20 mouse cellular contexts compared by ENCODE assay signal in the genomic region with DNA sequence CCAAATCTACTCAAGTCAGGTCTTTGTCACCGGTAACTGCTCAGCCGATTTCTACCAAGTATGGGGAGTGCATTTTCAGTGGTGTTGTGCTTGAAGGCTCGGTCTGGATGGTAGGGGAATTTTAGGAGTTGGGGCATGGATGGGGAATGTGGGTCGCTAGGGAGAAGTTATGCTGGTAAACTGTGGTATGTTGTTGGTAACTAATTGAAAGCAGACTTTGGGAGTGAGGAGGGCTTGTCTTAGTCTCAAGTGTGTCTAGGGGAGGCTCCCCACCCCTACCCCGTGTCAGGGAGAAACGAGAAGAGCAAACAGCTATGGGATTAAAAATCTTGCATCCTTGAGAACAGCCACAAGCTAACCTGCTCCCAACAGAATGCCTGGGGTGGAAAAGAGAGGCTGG.
DNase-seq lines count a peak whose midpoint lies in the region; ATAC-seq lines count a peak whose summit lies in the region.
"Had no signal": no experiment of that assay in that cellular context is flagged by ENCODE, and none has a peak within 500 bp of the region (broad histone marks: within the 10 kb centered on the region; RNA-seq: fewer than 3 reads in every experiment).

No protein-coding gene starts in this region.

- no peak overlapping the region for H3K4me3 ChIP-seq in forebrain, embryonic 10.5 days
- H3K4me3 ChIP-seq in forebrain, embryonic 12.5 days (replicated peaks), result no peak overlapping the region
- H3K4me3 ChIP-seq in midbrain, embryonic 13.5 days (replicated peaks), result no peak overlapping the region
- H3K4me3 ChIP-seq in midbrain, embryonic 16.5 days (ENCODE audit: low read depth, low read length), result no peak overlapping the region
- H3K4me3 ChIP-seq: heart, embryonic 15.5 days; hindbrain, embryonic 13.5 days; kidney, embryonic 15.5 days had no signal

- H3K4me1 ChIP-seq in forebrain, embryonic 10.5 days, result peaks cover 38% of the 10 kb centered on the region
- H3K4me1 ChIP-seq in forebrain, embryonic 12.5 days, result peaks cover 40% of the 10 kb centered on the region
- peaks cover 40% of the 10 kb centered on the region for H3K4me1 ChIP-seq in midbrain, embryonic 13.5 days (replicated peaks)
- peaks cover 26% of the 10 kb centered on the region for H3K4me1 ChIP-seq in midbrain, embryonic 16.5 days (ENCODE audit: control insufficient read depth, insufficient read depth, low read length)
- H3K4me1 ChIP-seq: heart, embryonic 15.5 days; kidney, embryonic 15.5 days had no signal

- H3K9me3 ChIP-seq in forebrain, embryonic 10.5 days, result no peaks in the 10 kb centered on the region
- H3K9me3 ChIP-seq in forebrain, embryonic 12.5 days, result no peaks in the 10 kb centered on the region
- no peaks in the 10 kb centered on the region for H3K9me3 ChIP-seq in midbrain, embryonic 13.5 days
- no peaks in the 10 kb centered on the region for H3K9me3 ChIP-seq in midbrain, embryonic 16.5 days (replicated peaks; ENCODE audit: control insufficient read depth, low read length, poor library complexity, severe bottlenecking)
- H3K9me3 ChIP-seq: G1E; heart, embryonic 15.5 days; hindbrain, embryonic 13.5 days; kidney, embryonic 15.5 days had no signal

- H3K27me3 ChIP-seq in forebrain, embryonic 10.5 days (ENCODE audit: poor library complexity, severe bottlenecking), result no peaks in the 10 kb centered on the region
- no peaks in the 10 kb centered on the region for H3K27me3 ChIP-seq in forebrain, embryonic 12.5 days
- H3K27me3 ChIP-seq in midbrain, embryonic 13.5 days, result no peaks in the 10 kb centered on the region
- no peaks in the 10 kb centered on the region for H3K27me3 ChIP-seq in midbrain, embryonic 16.5 days (ENCODE audit: control insufficient read depth, insufficient read depth, low read depth, low read length)
- H3K27me3 ChIP-seq: heart, embryonic 15.5 days; kidney, embryonic 15.5 days had no signal

- peak overlapping the region; percentile 80 for H3K27ac ChIP-seq in forebrain, embryonic 10.5 days
- no peak overlapping the region for H3K27ac ChIP-seq in forebrain, embryonic 12.5 days
- peak overlapping the region; percentile 47; the same call in 1 of the 2 replicates for H3K27ac ChIP-seq in midbrain, embryonic 13.5 days
- H3K27ac ChIP-seq in midbrain, embryonic 16.5 days (ENCODE audit: low read length), result no peak overlapping the region
- H3K27ac ChIP-seq: heart, embryonic 15.5 days; hindbrain, embryonic 13.5 days; kidney, embryonic 15.5 days had no signal

- H3K9ac ChIP-seq in forebrain, embryonic 12.5 days, result no peak overlapping the region
- H3K9ac ChIP-seq in midbrain, embryonic 13.5 days (replicated peaks), result no peak overlapping the region
- H3K9ac ChIP-seq in midbrain, embryonic 16.5 days (ENCODE audit: low read depth, low read length), result no peak overlapping the region
- H3K9ac ChIP-seq: heart, embryonic 15.5 days; kidney, embryonic 15.5 days had no signal

- no peaks in the 10 kb centered on the region for H3K36me3 ChIP-seq in forebrain, embryonic 10.5 days (replicated peaks)
- no peaks in the 10 kb centered on the region for H3K36me3 ChIP-seq in forebrain, embryonic 12.5 days (replicated peaks)
- H3K36me3 ChIP-seq in midbrain, embryonic 13.5 days, result no peaks in the 10 kb centered on the region
- peaks cover 4% of the 10 kb centered on the region; the same call in 1 of the 2 replicates for H3K36me3 ChIP-seq in midbrain, embryonic 16.5 days (ENCODE audit: control insufficient read depth, insufficient read depth, low read length)
- H3K36me3 ChIP-seq: heart, embryonic 15.5 days; hindbrain, embryonic 13.5 days had no signal

- DNase-seq in forebrain, embryonic 10.5 days (ENCODE audit: extremely low spot score, low spot score), result no peak
- peak; percentile 61 for DNase-seq in forelimb bud, embryonic 11.5 days (ENCODE audit: low read depth, low spot score)
- peak; percentile 9 for DNase-seq in retina, embryonic 14.5 days (ENCODE audit: low spot score)
- no peak for DNase-seq in testis, postnatal 14 days (ENCODE audit: low spot score)
- no peak for DNase-seq in spleen, postnatal 4 days (ENCODE audit: low spot score in 2 of 2)
- DNase-seq: adrenal gland, adult 8-10 months; cerebellum, adult 11-12 months; cerebellum, postnatal 36 days; heart, adult 11 months; layer of hippocampus, postnatal 36 days; lung, postnatal 10 days; thymus, postnatal 4 days had no signal

- WGBS in forebrain, embryonic 10.5 days, result 47% methylated on average over 6 of the region's 6 CpGs
- 44% methylated on average over 6 of the region's 6 CpGs for WGBS in forebrain, embryonic 12.5 days
- 47% methylated on average over 6 of the region's 6 CpGs for WGBS in midbrain, embryonic 13.5 days
- 41% methylated on average over 6 of the region's 6 CpGs for WGBS in midbrain, embryonic 16.5 days

- ATAC-seq in forebrain, embryonic 12.5 days (ENCODE audit: low FRiP score), result no peak
- no peak for ATAC-seq in midbrain, embryonic 13.5 days
- no peak for ATAC-seq in midbrain, embryonic 16.5 days
- ATAC-seq: CD4-positive, CD25-positive, alpha-beta regulatory T cell, adult 4 months had no signal

- H3K4me2 ChIP-seq in forebrain, embryonic 12.5 days, result no peak overlapping the region
- H3K4me2 ChIP-seq in midbrain, embryonic 13.5 days (replicated peaks), result no peak overlapping the region
- H3K4me2 ChIP-seq in midbrain, embryonic 16.5 days (ENCODE audit: low read length), result no peak overlapping the region
- H3K4me2 ChIP-seq: heart, embryonic 15.5 days; hindbrain, embryonic 13.5 days; kidney, embryonic 15.5 days had no signal

Comparison
In these comparisons a context has a peak if more than half of its experiments do, and no peak if none do; other contexts are left out.
1. H3K27ac ChIP-seq: peak in forebrain, embryonic 10.5 days (single experiment) and midbrain, embryonic 13.5 days (single experiment); none in forebrain, embryonic 12.5 days (single experiment) and midbrain, embryonic 16.5 days (single experiment).
2. DNase-seq: peak in forelimb bud, embryonic 11.5 days (single experiment) and retina, embryonic 14.5 days (single experiment); none in forebrain, embryonic 10.5 days (single experiment), testis, postnatal 14 days (single experiment) and spleen, postnatal 4 days (0 of 2).